Mouse (Mus musculus): ENCODE measurements at regions not wholly inside any gene's neighbourhood (a gene's known extent, or its start where the extent isn't known, plus 50 kb on each side); places are given as distances from the start of the nearest gene placed in this dataset.

- TF ChIP-seq CTCF (IDR thresholded peaks at IDR 0.05; ENCODE audit: extremely low read depth, insufficient read length, insufficient replicate concordance, low read depth, low read length) (no peak), POLR2A (IDR thresholded peaks at IDR 0.05; ENCODE audit: low read depth, low read length) (no peak)
Measured at GRCm38 (mm10) chr9:5673551-5673950, 328.3 kb downstream of the Casp12 start.
